Mouse (Mus musculus): ENCODE data around the gene Gmnn.

The Gmnn gene

DNA sequence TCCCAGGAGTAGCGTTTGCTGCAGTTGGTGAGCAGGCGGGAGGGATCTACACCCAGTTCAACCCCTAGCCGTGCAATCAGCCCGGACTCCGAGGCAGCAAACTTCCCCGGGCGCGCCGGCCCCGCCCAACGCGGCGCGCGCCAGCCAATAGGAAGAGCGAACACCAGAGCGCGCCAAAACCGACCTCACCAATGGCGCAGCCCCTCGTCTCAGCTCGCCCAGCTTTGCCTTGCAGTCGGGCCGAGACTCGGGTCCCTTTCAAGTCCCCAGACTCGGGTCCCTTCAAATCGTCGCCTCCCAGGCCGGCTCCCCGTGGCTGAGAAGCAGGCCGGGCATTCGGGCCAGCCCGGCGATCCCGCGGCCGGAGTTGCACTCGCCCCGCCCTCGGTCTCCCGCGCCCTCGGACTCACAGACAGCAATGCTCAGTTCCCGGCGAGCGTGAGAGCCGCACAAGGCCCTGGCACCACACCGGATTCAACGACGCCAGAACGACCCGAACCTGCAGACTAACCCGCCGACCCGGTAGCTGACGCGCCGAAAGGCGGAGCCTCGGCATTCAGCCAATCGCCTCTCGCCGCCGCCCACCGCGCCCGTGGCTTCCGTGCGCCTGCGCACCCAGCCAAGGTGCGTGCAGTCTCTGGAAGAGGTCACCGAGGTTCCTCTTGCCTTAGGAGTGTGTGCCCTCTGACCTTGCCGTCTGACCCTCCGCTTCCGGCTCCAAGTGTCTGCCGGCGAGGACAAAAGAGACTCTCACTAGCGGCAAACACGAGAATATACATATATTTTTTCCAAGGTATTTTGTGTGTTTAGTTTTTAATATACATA lies at the start of gene Gmnn:
TSS of gene Gmnn (minus strand) at position 521 of the 825 bp plus-strand sequence.
- in situ Hi-C loops (cut with MboI, MseI), result loop anchor here (5.0 to 25.0 kb wide), 2 partner anchors 36 to 999 kb away; partner anchors contain the start of genes Hist1h1a, Hist1h2ab, Hist1h3a and Hist1h3b

- in situ Hi-C loops (cut with MboI, MseI), result no loop called here
These were observed 44.4 kb upstream of the Gmnn start for GRCm38 (mm10) chr13:24806079-24806478.

DNA sequence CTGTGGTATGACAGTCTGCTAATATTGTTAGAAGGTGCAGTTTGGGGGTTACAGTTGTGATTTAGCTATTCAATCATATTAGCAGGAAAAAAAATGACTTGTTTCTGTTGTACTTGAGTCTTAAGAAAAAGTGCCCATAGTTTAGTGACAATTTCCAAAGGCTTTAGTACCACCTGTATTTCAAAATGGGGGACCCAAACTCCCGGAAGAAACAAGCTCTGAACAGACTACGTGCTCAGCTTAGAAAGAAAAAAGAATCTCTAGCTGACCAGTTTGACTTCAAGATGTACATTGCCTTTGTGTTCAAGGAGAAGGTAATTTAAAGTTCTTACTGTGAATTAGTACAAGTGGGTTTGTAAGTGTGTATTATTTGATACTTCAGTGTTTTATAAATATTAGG lies 41.5 kb upstream of the Gmnn start:
- in situ Hi-C loops (cut with MboI, MseI), result no loop called here

DNA sequence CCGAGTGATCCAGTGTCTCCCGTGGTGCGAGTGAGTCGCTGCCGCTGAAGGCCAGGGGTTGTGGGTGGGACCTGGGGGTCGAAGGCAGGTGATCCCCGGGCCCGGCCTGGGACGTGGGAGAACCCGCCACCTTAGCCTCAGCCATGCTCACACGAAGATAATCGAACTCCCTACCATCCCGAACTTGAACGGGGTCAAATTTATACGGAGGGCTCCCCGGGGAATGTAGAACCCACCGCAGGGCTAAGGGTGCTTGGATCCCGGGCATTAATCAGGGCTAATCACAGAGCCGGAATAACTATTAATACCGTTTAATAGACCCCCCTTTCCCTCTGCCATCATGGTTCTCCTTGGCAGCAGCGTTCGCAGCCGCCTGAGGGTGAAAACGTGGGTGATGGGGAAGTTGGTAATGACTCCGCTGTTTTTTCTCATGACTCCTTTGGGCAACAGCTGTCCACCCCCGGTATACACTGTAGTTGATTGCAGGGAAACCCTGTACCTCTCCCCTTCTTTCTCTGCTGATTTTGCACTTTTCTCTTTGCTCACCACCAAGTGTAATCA lies 40.5 kb upstream of the Gmnn start:
- in situ Hi-C loops (cut with MboI, MseI), result no loop called here

- in situ Hi-C loops (cut with MboI, MseI), result no loop called here
These were observed 39.7 kb upstream of the Gmnn start, which contains the start of gene BC005537 for GRCm38 (mm10) chr13:24801308-24801921. TSS of gene BC005537 (plus strand) at chr13:24801657.

- in situ Hi-C loops (cut with MboI, MseI), result no loop called here
These were observed 39.1 kb upstream of the Gmnn start for GRCm38 (mm10) chr13:24800674-24801307.

GRCm38 (mm10) chr13:24799925-24800673 lies 38.4 kb upstream of the Gmnn start:
- in situ Hi-C loops (cut with MboI, MseI), result loop anchor here (5.0 kb wide), 1 partner anchor 38 kb away; the partner anchor contains the start of gene Gmnn

DNA sequence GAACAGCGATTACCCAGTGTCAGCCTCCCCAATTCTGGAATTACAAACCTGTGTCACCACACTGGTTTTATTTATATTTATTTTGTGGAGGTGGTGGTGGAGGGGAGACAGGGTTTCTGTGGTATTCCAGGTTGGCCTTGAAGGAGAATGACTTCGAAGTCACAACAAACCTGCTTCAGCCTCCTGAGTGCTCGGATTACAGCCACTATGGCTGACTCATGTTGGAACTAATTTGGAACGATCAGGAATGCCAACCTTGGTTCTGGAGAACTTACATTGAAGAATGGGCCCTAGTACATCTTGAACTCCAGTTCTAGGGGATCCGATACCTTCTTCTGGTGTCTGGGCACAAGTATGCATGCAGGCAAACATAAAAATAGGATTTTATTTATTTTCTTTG lies 37.7 kb upstream of the Gmnn start:
- in situ Hi-C loops (cut with MboI, MseI), result loop anchor here (5.0 kb wide), 1 partner anchor 37 kb away; the partner anchor contains the start of gene Gmnn

DNA sequence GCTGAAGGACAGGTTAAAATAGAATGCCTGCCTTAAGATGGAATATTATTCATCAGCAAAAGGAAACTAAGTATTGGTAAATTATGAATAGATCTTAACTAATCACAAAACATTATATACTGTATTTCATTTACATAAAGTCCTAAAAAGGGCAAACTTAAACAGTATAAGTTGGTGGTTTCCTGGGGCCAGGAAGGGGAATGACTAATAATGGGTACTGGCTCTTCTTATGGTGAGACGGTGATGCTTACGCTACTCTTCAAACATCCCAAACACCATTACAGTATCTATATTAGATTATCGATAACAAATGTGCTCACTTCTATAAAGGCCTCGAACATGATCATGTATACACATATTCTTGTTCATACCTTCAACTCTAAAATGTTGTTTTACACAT lies 37.0 kb upstream of the Gmnn start:
- in situ Hi-C loops (cut with MboI, MseI), result loop anchor here (5.0 kb wide), 1 partner anchor 36 kb away; the partner anchor contains the start of gene Gmnn

GRCm38 (mm10) chr13:24792411-24793045 lies 30.8 kb upstream of the Gmnn start:
- in situ Hi-C loops (cut with MboI, MseI), result no loop called here

DNA sequence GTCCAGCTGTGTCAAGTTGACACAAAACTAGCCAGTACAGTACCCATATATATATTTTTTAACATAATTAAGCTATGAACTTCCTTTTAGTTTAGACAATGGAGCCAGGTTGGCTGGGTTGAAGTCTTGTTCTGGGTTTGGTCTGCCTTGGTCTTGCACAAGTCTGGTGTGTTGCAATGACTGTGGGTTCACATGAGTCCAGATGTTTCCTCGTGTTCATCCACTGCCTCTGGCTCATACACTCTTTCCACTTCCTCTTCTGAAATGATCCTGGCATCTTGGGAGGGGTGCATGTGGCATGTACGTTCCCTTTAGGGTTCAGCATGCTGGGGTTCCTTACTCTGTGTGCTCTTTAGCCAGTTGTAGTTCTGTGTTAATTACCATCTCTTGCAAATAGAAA lies 29.6 kb upstream of the Gmnn start:
- in situ Hi-C loops (cut with MboI, MseI), result no loop called here

DNA sequence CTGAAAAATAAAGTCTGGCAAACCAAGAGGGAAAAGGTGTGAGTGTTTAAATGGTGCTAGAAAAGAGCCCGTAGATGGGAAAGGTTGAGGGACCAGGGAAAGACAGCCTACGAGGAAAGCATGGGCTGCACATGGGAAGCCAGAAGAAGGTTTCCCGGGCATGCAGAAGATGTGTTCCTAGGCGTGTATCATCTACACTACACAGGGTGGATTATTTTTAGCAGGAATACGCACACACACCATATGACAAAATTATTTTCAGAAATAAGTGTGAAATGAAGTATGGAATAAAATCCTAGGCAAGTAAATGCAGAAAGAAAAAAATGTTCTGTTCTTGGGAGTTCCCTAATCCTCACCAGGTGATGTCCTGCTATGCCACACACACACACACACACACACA lies 25.8 kb upstream of the Gmnn start:
- in situ Hi-C loops (cut with MboI, MseI), result no loop called here

DNA sequence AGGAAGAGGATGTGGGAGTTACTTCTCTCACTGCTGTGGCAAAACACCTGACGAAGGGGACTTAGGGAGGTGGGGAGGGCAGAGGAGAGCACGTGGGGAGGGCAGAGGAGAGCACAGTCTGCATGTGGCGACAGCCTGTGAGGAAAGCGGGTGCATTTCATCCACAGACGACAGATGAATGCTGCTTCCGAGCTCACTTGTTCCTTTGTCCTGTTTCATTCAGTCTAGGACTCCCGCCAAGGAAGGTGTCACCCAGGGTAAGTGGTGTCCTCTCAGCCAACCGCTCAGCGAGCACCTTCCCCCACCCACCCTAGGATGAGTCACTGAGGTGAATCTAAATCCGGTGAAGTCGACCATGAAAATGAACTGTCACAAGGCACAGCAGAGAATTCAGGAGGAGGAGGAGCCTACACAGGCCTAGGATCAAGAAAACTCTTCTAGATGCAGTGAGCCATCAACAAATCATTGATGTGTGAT lies 24.3 kb upstream of the Gmnn start:
- in situ Hi-C loops (cut with MboI, MseI), result no loop called here

DNA sequence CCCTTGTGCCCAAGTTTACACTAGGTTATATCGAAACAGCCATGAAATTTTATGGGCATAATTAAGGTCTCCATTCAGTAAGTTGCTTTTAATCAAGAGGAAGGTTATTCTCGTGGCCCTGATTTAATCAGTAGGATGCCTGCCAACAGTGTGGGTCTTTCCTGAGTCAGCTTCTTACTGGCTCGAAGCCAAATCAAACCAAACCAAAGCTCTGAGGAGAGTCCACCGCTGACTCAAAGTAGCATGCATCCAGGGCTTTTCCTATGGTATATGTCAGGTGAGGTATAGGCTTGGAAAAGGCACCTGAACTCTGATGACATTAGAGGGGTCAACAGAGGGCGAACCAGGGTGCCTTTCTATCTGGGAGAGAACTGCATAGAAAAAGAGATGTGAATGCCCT lies 20.2 kb upstream of the Gmnn start:
- in situ Hi-C loops (cut with MboI, MseI), result no loop called here

GRCm38 (mm10) chr13:24778706-24779380 lies 17.1 kb upstream of the Gmnn start:
- in situ Hi-C loops (cut with MboI, MseI), result no loop called here

DNA sequence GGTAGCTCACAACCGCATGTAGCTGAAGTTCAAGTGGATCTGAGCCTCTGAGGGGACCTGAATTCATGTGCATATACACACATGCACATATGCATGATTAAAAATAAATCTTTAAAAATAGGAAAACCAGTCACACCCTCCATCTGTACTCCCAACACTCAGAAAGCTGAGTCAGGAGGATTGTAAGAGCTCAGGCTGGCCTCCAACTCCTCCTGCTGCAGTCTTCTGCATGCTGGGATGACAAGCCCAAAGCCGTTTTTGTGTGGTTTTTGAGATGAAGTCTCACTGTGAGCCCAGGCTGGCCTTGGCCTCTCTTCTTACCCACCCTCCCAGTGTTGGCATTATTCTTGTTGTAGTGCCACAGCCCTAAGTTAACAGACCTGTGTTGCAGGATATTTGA lies 16.3 kb upstream of the Gmnn start:
- in situ Hi-C loops (cut with MboI, MseI), result no loop called here

GRCm38 (mm10) chr13:24776146-24776844 lies 14.6 kb upstream of the Gmnn start:
- in situ Hi-C loops (cut with MboI, MseI), result no loop called here

GRCm38 (mm10) chr13:24771482-24771881 lies 9.8 kb upstream of the Gmnn start:
- in situ Hi-C loops (cut with MboI, MseI), result loop anchor here (25.0 kb wide), 1 partner anchor 1009 kb away; the partner anchor contains the start of genes Hist1h1a, Hist1h2ab, Hist1h3a and Hist1h3b

GRCm38 (mm10) chr13:24767809-24768208 lies 6.1 kb upstream of the Gmnn start:
- in situ Hi-C loops (cut with MboI, MseI), result loop anchor here (25.0 kb wide), 1 partner anchor 1006 kb away; the partner anchor contains the start of genes Hist1h1a, Hist1h2ab, Hist1h3a and Hist1h3b

Data from T-helper 1 cell (primary cell).